Mouse (Mus musculus): ENCODE measurements around the gene Pfdn4. TPM values are rescaled to one million over a fixed set of nuclear protein-coding genes. Genes with fewer than 3 reads are reported as not detected.
A peak's percentile ranks its signal among the peaks of the same experiment; 100 is the strongest.

Gene Pfdn4
- polyA plus RNA-seq, 1 experiment from 2014 or later: 134 TPM

DNA sequence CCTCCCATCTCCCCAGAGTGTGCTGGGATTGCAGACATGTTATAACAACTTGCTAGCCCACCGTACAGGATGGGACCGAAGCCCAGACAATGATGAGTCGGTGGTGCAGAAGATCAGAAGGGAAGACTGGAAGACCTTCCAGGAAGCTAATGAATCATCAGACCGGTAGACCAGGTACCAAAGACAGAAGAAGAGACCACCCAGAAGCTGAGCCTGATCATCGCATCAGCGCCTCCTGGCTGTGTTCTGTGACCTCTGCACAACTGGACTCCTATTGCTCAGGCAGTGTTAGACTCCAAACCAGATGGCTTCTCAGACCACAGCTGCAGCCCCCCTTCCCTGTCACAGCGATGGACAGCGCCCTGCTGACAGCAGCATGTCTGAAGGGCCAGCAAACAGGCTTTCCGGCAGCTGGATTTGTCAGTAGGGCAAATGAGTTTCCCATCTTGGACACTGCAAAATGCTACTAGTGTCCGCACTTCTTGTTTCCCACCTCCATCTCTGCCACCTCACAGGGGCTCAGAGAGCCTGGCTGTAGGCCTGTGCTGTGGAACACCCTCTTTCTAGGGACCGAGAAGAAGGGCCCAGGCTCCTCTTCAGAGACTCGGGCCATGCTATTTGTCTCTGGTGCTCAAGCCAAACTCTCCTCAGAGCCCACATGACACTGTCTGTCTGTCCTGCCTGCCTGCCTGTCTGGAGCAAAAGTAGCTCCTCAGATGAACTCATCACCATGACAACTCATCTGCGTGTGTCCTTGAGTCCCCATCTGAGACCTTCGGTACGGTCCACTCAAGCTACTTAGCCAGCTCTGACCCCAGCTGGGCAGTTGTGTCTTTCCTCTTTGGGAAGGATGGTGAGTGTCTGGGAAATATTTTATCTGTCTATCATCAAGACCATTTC lies 68.0 kb downstream of the Pfdn4 start:
- Histone ChIP-seq H3K4me1 (ENCODE audit: control insufficient read depth, insufficient read depth, low read length) (no peaks in the 10 kb centered on the region), H3K4me3 (ENCODE audit: low read depth, low read length) (no peak overlapping the region), H3K4me2 (ENCODE audit: low read depth, low read length) (no peak overlapping the region), H3K27me3 (ENCODE audit: control insufficient read depth, insufficient read depth, low read length) (no peaks in the 10 kb centered on the region), H3K36me3 (replicated peaks; ENCODE audit: control insufficient read depth, insufficient read depth, low read depth, low read length) (no peaks in the 10 kb centered on the region), H3K9me3 (replicated peaks; ENCODE audit: control insufficient read depth, low read length) (no peaks in the 10 kb centered on the region), H3K27ac (replicated peaks; ENCODE audit: low read depth, low read length) (no peak overlapping the region), H3K9ac (replicated peaks; ENCODE audit: low read length) (no peak overlapping the region)
- no peak for DNase-seq (ENCODE audit: low spot score)
- peak; percentile 44; the same call in 1 of the 2 replicates for ATAC-seq (replicated peaks; ENCODE audit: insufficient number of reproducible peaks, low FRiP score, low TSS enrichment, low read depth)
- 75% methylated on average over 15 of the region's 15 CpGs for WGBS

- H3K4me3 ChIP-seq (ENCODE audit: low read depth, low read length): no peak overlapping the region
- no peak overlapping the region for H3K27ac ChIP-seq (replicated peaks; ENCODE audit: low read depth, low read length)
- H3K4me2 ChIP-seq (ENCODE audit: low read depth, low read length): no peak overlapping the region
- no peaks in the 10 kb centered on the region for H3K4me1 ChIP-seq (ENCODE audit: control insufficient read depth, insufficient read depth, low read length)
- DNase-seq (ENCODE audit: low spot score) (no peak), ATAC-seq (replicated peaks; ENCODE audit: insufficient number of reproducible peaks, low FRiP score, low TSS enrichment, low read depth) (no peak)
- no peaks in the 10 kb centered on the region for H3K36me3 ChIP-seq (replicated peaks; ENCODE audit: control insufficient read depth, insufficient read depth, low read depth, low read length)
- WGBS: 88% methylated on average over 8 of the region's 8 CpGs
- no peaks in the 10 kb centered on the region for H3K9me3 ChIP-seq (replicated peaks; ENCODE audit: control insufficient read depth, low read length)
- H3K27me3 ChIP-seq (ENCODE audit: control insufficient read depth, insufficient read depth, low read length): no peaks in the 10 kb centered on the region
- no peak overlapping the region for H3K9ac ChIP-seq (replicated peaks; ENCODE audit: low read length)
Observed at GRCm38 (mm10) chr2:170564995-170565394, 68.8 kb downstream of the Pfdn4 start.

Other genes with a start within 250 kb of the Pfdn4 start
- 1.1 TPM in 2 replicates for gene Bcas1, start 68.6 kb upstream of the Pfdn4 start, polyA plus RNA-seq (2014; fragmentation: Nextera tagmentation; extraction: Ambion mirVana)
- gene Cyp24a1, start 717 bp downstream of the Pfdn4 start, polyA plus RNA-seq (2014; fragmentation: Nextera tagmentation; extraction: Ambion mirVana): not detected in 2 replicates
- not detected in 2 replicates for gene 4930470P17Rik, start 105.6 kb downstream of the Pfdn4 start, polyA plus RNA-seq (2014; fragmentation: Nextera tagmentation; extraction: Ambion mirVana)
- 10.1 and 12.6 TPM in 2 replicates for gene Dok5, start 235.4 kb downstream of the Pfdn4 start, polyA plus RNA-seq (2014; fragmentation: Nextera tagmentation; extraction: Ambion mirVana)

Data from embryonic facial prominence, embryonic 11.5 days (tissue).